Mouse (Mus musculus) limb, embryonic 15.5 days (tissue): Measurements from ENCODE around the gene Mtmr14. TPM values are rescaled to one million over a fixed set of nuclear protein-coding genes. Genes with fewer than 3 reads are reported as not detected.

Source experiments
- ATAC-seq: fragments of 200-750 bp; cut with Nextera tagmentation; 2 replicates; pipeline ENCODE4 v1.8.0; 2017; ENCODE audit warnings: low read depth, moderate TSS enrichment; ENCODE audit not compliant: insufficient number of reproducible peaks, low FRiP score, low TSS enrichment
- H3K27ac ChIP-seq: fragments of 300-500 bp; sonication (generic); 2 replicates; pipeline ENCODE4 v1.5.1; 2015; ENCODE audit warnings: moderate library complexity, mild to moderate bottlenecking, inconsistent platforms
- H3K27me3 ChIP-seq: fragments of 300-500 bp; sonication (generic); 2 replicates; pipeline ENCODE4 v1.6.1; 2015; ENCODE audit warnings: inconsistent platforms
- H3K36me3 ChIP-seq: fragments of 300-500 bp; sonication (generic); 2 replicates; pipeline ENCODE4 v1.6.1; 2015; ENCODE audit warnings: inconsistent platforms
- H3K4me1 ChIP-seq: fragments of 300-500 bp; sonication (generic); 2 replicates; pipeline ENCODE4 v1.6.1; 2015; ENCODE audit warnings: inconsistent platforms
- H3K4me2 ChIP-seq: fragments of 300-500 bp; sonication (generic); 2 replicates; pipeline ENCODE4 v1.6.1; 2015; ENCODE audit warnings: mild to moderate bottlenecking, inconsistent platforms
- H3K4me3 ChIP-seq: fragments of 300-500 bp; sonication (generic); 2 replicates; pipeline ENCODE4 v1.5.1; 2015; ENCODE audit warnings: mild to moderate bottlenecking, inconsistent platforms
- H3K9ac ChIP-seq: fragments of 300-500 bp; sonication (generic); 2 replicates; pipeline ENCODE4 v1.6.1; 2015; ENCODE audit warnings: inconsistent platforms
- H3K9me3 ChIP-seq: fragments of 300-500 bp; sonication (generic); 2 replicates; pipeline ENCODE4 v1.6.1; 2016; ENCODE audit warnings: inconsistent platforms
- WGBS: fragments of 180-500 bp; shearing (Covaris S2); methylation state at CpG from one replicate; pipeline ENCODE4 v1.1.7; 2015; 5-methylcytosine and 5-hydroxymethylcytosine counted together
- polyA plus RNA-seq: library from polyadenylated mRNA; unstranded; fragments of >200 nt; fragmentation: Nextera tagmentation; extraction: Ambion mirVana; gene quantifications from 2 replicates; pipeline ENCODE4 v1.2.1, GENCODE M21; 2015

Gene Mtmr14
- polyA plus RNA-seq, 1 experiment from 2014 or later = 29.7 TPM

DNA sequence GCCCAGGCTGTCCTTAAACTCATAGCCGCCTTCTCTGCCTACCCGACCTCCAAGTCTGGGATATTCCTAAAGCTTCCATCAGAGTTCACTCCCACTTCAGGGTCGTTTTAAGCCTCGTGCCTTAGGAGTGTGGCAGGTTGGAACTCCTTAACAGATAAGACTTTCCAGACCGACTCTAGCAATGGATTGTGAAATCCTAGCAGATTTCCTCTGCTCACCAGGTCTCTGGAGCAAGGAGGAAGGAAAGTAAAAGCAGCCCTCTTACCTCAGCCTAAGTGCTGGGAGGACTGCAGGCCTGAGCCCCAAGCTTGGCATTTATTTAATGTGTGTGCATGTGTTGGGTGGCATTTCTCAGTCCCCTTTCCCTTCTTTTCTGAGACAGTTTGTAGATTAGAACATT lies 13.1 kb downstream of the Mtmr14 start:
- H3K9ac ChIP-seq = no peak overlapping the region
- H3K27me3 ChIP-seq = no peaks in the 10 kb centered on the region
- H3K9me3 ChIP-seq = no peaks in the 10 kb centered on the region
- no peak for ATAC-seq
- no peak overlapping the region for H3K27ac ChIP-seq
- H3K4me2 ChIP-seq = no peak overlapping the region
- no peaks in the 10 kb centered on the region for H3K4me1 ChIP-seq
- WGBS = 90% methylated on average over 5 of the region's 5 CpGs
- H3K4me3 ChIP-seq = no peak overlapping the region
- H3K36me3 ChIP-seq = peaks cover 74% of the 10 kb centered on the region

DNA sequence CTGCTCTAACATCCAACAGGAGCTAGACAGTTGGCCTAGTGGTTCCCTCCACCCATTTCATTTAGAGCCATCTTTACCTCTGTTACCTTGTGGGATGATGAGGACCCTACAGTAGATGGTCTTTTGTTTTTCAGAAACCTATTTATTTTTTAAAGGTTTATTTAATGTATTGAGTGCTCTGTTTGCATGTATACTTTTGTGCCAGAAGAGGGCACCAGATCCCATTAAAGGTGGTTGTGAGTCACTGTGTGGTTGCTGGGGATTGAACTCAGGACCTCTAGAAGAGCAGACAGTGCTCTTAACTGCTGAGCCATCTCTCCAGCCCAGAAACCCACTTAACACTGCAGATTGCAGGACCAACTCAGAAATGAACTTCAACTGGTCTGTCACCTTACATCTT lies 14.3 kb downstream of the Mtmr14 start:
- Histone ChIP-seq H3K4me1 (no peaks in the 10 kb centered on the region), H3K4me2 (no peak overlapping the region), H3K9ac (no peak overlapping the region), H3K27me3 (no peaks in the 10 kb centered on the region), H3K36me3 (peaks cover 77% of the 10 kb centered on the region), H3K27ac (no peak overlapping the region), H3K9me3 (no peaks in the 10 kb centered on the region), H3K4me3 (no peak overlapping the region)
- ATAC-seq = no peak

DNA sequence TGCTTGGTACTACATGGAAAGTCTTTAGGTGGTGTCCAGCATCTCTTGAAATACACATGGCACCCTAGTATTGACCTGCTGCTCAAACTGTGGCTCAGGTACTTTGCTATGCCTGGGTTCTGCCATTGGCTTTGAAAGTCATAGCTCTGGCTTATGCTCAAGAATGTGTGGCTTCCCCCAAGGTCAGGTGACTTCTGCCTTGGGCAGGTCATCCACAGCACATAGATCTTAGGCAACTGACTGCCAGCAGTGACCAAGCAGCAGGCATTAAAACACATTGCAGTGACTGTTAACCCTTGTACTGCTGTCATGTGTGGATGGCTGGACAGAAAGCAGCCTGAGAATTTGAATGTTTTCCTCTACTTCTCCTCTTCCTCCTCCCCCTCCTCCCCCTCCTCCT lies 17.3 kb downstream of the Mtmr14 start:
- no peak for ATAC-seq
- Histone ChIP-seq H3K4me1 (no peaks in the 10 kb centered on the region), H3K9me3 (no peaks in the 10 kb centered on the region), H3K36me3 (peaks cover 86% of the 10 kb centered on the region), H3K9ac (no peak overlapping the region), H3K27ac (no peak overlapping the region), H3K27me3 (no peaks in the 10 kb centered on the region), H3K4me2 (no peak overlapping the region), H3K4me3 (no peak overlapping the region)

DNA sequence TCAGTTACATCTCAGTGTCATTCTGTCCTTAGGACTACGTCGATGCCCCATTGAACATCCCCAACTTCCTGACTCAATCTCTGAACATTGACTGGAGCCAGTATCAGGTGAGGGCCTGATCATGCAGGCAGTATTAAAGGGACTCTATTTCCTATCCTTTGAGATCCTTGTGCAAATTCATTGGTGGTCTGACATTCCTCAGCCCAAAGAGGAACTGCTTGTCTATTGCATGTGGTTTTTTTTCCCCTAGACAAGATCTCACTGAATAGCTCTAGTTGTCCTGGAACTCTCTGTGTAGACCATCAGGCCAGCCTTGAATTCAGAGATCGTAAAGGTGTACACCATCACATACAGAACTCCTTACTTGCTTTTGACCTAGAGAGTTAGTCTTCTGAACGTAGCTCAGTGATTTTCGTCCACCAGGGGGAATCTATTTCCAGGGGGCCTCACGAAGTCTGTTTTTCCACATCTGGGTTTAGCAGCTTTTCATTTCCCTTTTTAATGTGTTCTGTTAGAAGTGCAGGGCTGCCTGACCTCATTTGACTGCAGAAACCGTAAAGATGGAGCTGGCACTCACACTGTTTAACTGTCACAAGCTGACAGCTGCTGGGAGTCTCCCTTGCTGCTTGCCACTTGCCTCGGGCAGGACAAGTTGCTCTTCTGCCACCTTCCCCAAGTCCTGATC lies 23.7 kb downstream of the Mtmr14 start:
- WGBS = 75% methylated on average over 8 of the region's 8 CpGs
- Histone ChIP-seq H3K27ac (no peak overlapping the region), H3K4me3 (no peak overlapping the region), H3K9ac (no peak overlapping the region), H3K4me1 (no peaks in the 10 kb centered on the region), H3K9me3 (no peaks in the 10 kb centered on the region), H3K36me3 (peaks cover 88% of the 10 kb centered on the region), H3K27me3 (no peaks in the 10 kb centered on the region), H3K4me2 (no peak overlapping the region)
- no peak for ATAC-seq

DNA sequence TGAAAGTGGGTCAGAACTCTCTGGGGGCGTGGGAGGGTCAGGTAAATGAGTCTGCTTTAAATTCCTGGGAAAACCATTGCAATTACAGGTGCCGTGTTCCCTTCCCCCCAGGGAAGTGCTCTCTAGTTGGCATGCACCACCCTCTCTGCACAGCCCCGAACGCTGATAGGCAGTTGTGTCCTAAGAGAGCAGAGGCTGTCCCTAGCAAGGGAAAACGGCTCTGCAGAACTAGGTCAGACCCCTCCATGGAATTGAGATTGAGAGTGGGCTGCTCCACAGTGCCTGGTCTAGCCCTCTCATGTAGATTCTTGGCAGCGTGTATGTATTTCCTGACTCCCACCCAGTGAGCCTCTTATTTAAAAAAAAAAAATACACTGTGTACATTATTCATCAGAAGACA lies 25.9 kb downstream of the Mtmr14 start:
- Histone ChIP-seq H3K36me3 (peaks cover 91% of the 10 kb centered on the region), H3K9me3 (no peaks in the 10 kb centered on the region), H3K27me3 (no peaks in the 10 kb centered on the region), H3K4me3 (no peak overlapping the region), H3K27ac (no peak overlapping the region), H3K9ac (no peak overlapping the region), H3K4me1 (no peaks in the 10 kb centered on the region), H3K4me2 (no peak overlapping the region)
- WGBS = 87% methylated on average over 6 of the region's 6 CpGs
- ATAC-seq = no peak

DNA sequence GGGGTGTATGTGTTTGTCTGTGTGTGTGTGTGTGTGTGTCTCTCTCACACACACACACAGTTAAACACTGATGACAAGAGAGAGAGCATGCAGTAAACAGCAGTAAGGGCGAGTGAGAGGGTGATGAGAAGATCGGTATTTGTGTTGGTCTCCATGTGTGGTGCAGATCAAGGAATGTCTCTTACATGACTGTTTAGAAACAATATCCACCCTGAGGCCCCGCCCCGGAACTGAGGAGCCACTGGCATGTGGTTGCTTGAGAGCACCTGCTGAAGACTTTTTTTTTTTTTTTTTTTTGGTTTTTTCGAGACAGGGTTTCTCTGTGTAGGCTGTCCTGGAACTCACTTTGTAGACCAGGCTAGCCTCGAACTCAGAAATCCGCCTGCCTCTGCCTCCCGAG lies 26.8 kb downstream of the Mtmr14 start:
- Histone ChIP-seq H3K36me3 (peaks cover 91% of the 10 kb centered on the region), H3K27ac (no peak overlapping the region), H3K9me3 (no peaks in the 10 kb centered on the region), H3K9ac (no peak overlapping the region), H3K4me1 (no peaks in the 10 kb centered on the region), H3K4me2 (no peak overlapping the region), H3K4me3 (no peak overlapping the region), H3K27me3 (no peaks in the 10 kb centered on the region)
- ATAC-seq = no peak
- 94% methylated on average over 8 of the region's 8 CpGs for WGBS

DNA sequence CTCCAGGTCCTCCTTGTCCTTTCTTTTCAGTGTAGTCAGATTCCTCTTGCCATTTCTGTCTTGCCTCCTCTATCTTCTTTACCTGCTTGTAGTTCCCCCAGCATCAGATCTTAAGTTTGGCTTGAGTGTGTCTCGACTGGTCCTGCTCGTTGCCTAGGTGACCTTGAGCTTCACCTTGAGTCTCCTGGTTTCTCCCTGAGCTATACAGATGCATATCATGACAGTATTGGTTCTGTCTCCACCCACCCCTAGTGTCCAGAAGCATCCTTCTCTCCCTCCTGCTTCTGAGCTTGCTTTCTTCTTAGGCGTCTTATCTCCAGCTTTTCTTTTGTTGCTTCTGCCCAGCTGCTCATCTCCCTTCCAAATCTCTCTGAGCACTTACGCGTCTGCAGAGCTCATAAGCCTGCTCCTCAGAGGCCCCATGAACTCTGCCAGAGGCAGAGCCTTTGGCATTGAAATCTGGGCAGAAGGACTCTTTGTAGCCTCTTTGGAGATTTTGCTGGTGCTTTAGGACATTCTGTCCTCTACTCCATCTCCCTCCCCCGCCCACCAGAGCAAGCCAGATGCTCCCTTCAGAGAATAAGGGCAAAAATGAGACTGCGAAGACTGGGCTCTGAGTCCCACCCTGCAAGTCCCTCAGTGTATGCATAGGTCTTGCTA lies 29.5 kb downstream of the Mtmr14 start:
- no peak for ATAC-seq
- WGBS = 84% methylated on average over 7 of the region's 7 CpGs
- H3K4me1 ChIP-seq = no peaks in the 10 kb centered on the region
- H3K9ac ChIP-seq = no peak overlapping the region
- H3K4me3 ChIP-seq = no peak overlapping the region
- no peak overlapping the region for H3K27ac ChIP-seq
- peaks cover 93% of the 10 kb centered on the region for H3K36me3 ChIP-seq
- no peaks in the 10 kb centered on the region for H3K27me3 ChIP-seq
- H3K9me3 ChIP-seq = no peaks in the 10 kb centered on the region
- no peak overlapping the region for H3K4me2 ChIP-seq

DNA sequence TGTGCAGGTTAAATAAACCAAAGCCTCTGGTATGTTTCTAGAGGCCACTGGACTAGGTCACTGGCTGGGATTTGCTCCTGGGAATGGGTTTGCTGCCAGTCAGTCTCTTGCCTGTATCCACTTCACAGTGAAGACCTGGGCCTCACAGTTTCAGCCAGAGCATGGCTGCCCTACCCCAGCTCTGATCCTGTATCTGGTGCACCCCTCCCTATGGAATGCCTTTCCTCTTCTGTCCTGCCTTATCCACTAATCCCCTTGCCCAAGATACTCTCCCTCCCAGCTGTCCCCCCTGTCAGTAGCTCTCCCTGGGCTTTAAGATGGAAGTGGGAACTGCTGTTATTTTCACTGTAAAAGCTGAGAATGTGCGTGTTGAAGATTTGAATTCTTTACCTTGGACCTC lies 30.3 kb downstream of the Mtmr14 start:
- no peak for ATAC-seq

DNA sequence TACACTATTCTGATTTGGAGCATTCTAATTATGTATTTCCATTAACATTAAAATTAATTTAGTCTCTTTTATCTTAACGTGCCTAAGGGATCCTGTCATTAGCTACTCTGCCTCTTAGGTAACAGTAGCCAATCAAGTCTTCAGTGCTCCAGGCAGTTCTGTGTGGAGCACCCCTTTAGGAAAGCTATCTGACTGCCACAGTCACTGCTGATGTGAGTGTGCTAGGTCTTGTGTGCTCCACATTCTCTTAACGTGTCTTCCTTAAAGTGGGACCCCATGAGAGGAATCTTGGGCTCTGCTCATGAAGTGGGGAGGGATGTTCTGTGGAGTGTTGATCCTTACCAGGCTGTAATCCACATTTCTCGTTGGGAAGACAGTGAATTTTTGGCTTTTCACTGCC lies 34.7 kb downstream of the Mtmr14 start:
- H3K9ac ChIP-seq = no peak overlapping the region
- no peak overlapping the region for H3K4me2 ChIP-seq
- H3K27me3 ChIP-seq = no peaks in the 10 kb centered on the region
- no peaks in the 10 kb centered on the region for H3K9me3 ChIP-seq
- H3K36me3 ChIP-seq = peaks cover 93% of the 10 kb centered on the region
- no peak overlapping the region for H3K27ac ChIP-seq
- no peak for ATAC-seq
- H3K4me1 ChIP-seq = no peaks in the 10 kb centered on the region
- WGBS = 84% methylated on average over 3 of the region's 3 CpGs
- H3K4me3 ChIP-seq = no peak overlapping the region

More for the DNA sequence above, 30.3 kb downstream of the Mtmr14 start:
- 88% methylated on average over 1 of the region's 1 CpGs for WGBS
- Histone ChIP-seq H3K4me1 (no peaks in the 10 kb centered on the region), H3K4me3 (no peak overlapping the region), H3K27ac (no peak overlapping the region), H3K4me2 (no peak overlapping the region), H3K9ac (no peak overlapping the region), H3K27me3 (no peaks in the 10 kb centered on the region), H3K9me3 (no peaks in the 10 kb centered on the region), H3K36me3 (peaks cover 93% of the 10 kb centered on the region)

DNA sequence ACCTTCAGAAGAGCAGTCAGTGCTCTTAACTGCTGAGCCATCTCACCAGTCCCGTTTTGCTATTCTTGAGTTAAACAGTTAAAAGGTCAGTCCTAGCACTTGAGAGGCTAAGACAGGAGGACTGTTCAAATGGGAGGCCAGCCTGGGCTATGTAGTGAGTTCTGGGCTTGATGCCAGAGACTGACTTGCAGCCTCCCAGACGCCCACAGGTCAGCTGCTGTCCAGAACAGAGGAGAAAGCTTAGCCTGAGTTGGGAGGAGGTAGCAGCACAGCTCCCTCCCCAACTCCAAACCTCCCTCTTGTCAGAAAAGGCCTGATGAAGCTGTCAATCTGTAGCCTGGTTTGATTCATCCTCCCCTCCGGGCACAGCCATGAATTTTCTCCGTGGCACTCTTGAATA lies 39.2 kb downstream of the Mtmr14 start:
- no peak overlapping the region for H3K9ac ChIP-seq
- H3K9me3 ChIP-seq = no peaks in the 10 kb centered on the region
- no peak overlapping the region for H3K4me2 ChIP-seq
- H3K27me3 ChIP-seq = peaks cover 4% of the 10 kb centered on the region; the same call in 1 of the 2 replicates
- ATAC-seq = no peak
- H3K27ac ChIP-seq = no peak overlapping the region
- WGBS = 74% methylated on average over 4 of the region's 4 CpGs
- no peak overlapping the region for H3K4me3 ChIP-seq
- peaks cover 75% of the 10 kb centered on the region for H3K36me3 ChIP-seq
- H3K4me1 ChIP-seq = no peaks in the 10 kb centered on the region

DNA sequence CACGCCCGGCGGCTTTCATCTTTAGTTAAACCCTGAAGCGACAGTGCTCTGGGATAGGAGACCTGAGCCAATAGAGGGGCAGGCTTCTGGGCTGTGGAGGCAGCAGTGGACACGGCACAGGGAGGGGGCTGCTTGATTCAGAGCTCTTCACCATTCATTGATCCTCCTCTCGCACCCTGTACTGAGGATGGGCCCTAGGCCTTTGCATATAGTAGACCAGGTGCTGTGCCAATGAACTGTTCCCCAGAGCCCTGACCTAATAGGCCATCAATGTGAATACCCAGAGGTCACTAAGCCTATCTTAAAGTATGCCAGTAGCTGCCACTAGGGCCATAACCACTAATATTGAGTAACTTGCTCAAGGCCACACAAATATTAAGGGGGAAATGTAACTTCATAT lies 44.0 kb downstream of the Mtmr14 start:
- Histone ChIP-seq H3K36me3 (peaks cover 32% of the 10 kb centered on the region), H3K4me2 (no peak overlapping the region), H3K4me3 (no peak overlapping the region), H3K27ac (no peak overlapping the region), H3K9ac (no peak overlapping the region), H3K27me3 (peaks cover 39% of the 10 kb centered on the region), H3K4me1 (peaks cover 14% of the 10 kb centered on the region), H3K9me3 (no peaks in the 10 kb centered on the region)
- 64% methylated on average over 6 of the region's 6 CpGs for WGBS
- no peak for ATAC-seq

DNA sequence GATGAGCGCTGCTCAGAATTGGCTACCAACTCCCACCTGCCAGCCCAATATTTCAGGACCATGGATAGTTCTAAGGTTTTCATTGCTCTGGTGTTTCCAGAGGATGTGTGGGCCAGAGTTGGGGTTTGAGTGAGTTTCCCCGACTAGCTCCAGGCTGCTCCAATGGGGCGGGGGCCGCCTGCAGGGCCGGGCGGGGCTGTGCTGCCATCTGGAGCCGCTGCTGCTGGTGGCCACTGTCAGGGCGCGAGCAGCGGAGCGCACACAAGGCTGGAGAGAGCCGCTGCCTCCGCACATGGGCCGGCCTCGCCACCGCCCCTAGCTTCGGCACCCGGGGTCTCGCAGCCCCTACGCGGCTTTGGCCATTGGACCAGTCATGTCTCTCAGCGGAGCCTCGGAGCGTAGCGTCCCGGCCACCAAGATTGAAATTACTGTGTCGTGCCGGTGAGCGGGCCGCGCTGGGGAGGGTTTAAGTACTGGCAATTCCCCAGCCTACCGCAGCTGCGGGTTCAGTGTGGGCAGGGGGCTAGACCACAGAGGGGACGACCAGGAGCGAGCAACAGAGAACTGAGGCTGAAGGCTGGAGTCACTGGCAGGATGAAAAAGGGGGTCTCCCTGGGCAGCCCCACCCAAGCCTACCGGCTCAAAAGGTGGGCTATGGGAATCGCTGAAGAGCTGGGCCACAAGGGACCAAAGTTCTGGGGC lies 44.6 kb downstream of the Mtmr14 start, which contains the start of gene Cpne9:
Cpne9 (plus strand) TSS at position 207 of the 702 bp plus-strand sequence.
- Histone ChIP-seq H3K4me3 (peak within 1 kb of the TSS; percentile 15), H3K27me3 (peaks cover 39% of the 10 kb centered on the region)

More for the DNA sequence above, 44.6 kb downstream of the Mtmr14 start, which contains the start of gene Cpne9:
- peaks cover 14% of the 10 kb centered on the region for H3K4me1 ChIP-seq
- ATAC-seq = no peak; the same call in 1 of the 2 replicates
- H3K4me2 ChIP-seq = peak within 1 kb of the TSS; percentile 36
- no peak within 1 kb of the TSS for H3K27ac ChIP-seq
- no peak within 1 kb of the TSS for H3K9ac ChIP-seq
- peaks cover 27% of the 10 kb centered on the region for H3K36me3 ChIP-seq
- H3K9me3 ChIP-seq = no peaks in the 10 kb centered on the region
- WGBS = 1% methylated on average over 37 of the region's 37 CpGs
